Mouse (Mus musculus) gastrocnemius, adult 2 months (tissue): ENCODE measurements around the gene Hmgn2. TPM values are rescaled to one million over a fixed set of nuclear protein-coding genes. Genes with fewer than 3 reads are reported as not detected.
"Not testable (repeated sequence)": the region's sequence is repeated elsewhere in the genome, so short reads cannot be mapped to it uniquely, and the experiment has no call there.

ENCODE experiments used
- DNase-seq: peaks from one replicate; pipeline ENCODE4 v3.0.0; 2022
- H3K27ac ChIP-seq: fragments of 200-600 bp; 2 replicates; pipeline ENCODE4 v1.8.1; 2022; ENCODE audit warnings: mild to moderate bottlenecking
- H3K4me3 ChIP-seq: fragments of 200-600 bp; 2 replicates; pipeline ENCODE4 v1.8.1; 2022; ENCODE audit warnings: mild to moderate bottlenecking, moderate library complexity
- CTCF ChIP-seq: fragments of 200-600 bp; IDR thresholded peaks from 2 replicates; pipeline ENCODE4 v1.8.1; 2022; ENCODE audit warnings: antibody characterized with exemption, mild to moderate bottlenecking, moderate library complexity
- intact Hi-C: fragments of 180-260 bp; cut with DNase I; formaldehyde crosslinking; loops from one replicate; pipeline ENCODE4 v1.15.1; 2025
- total RNA-seq, 2 experiments: library from RNA; stranded (reverse); gene quantifications; 2 replicates each; pipeline ENCODE4 v1.2.3; 2021

The Hmgn2 gene
- total RNA-seq, 2 experiments from 2014 or later, result 28.0 to 53.8 TPM

- H3K27ac ChIP-seq, result no peak overlapping the region
Observed at GRCm38 (mm10) chr4:133938077-133938476, 30.4 kb downstream of the Hmgn2 start.

GRCm38 (mm10) chr4:133931785-133932184, 36.7 kb downstream of the Hmgn2 start:
- intact Hi-C loops, result loop anchor here (5.0 kb wide), 1 partner anchor 156 kb away; no protein-coding TSS in a partner anchor

More at GRCm38 (mm10) chr4:133938077-133938476, 30.4 kb downstream of the Hmgn2 start:
- no peak overlapping the region for H3K4me3 ChIP-seq
- DNase-seq, result no peak
- no peak for TF ChIP-seq CTCF
- intact Hi-C loops, result no loop called here

GRCm38 (mm10) chr4:133931349-133931748, 37.1 kb downstream of the Hmgn2 start:
- peak; percentile 65 for TF ChIP-seq CTCF
- Histone ChIP-seq H3K4me3 (no peak overlapping the region), H3K27ac (no peak overlapping the region)
- DNase-seq, result peak; percentile 23
- intact Hi-C loops, result loop anchor here (5.0 kb wide), 1 partner anchor 156 kb away; no protein-coding TSS in a partner anchor

More at GRCm38 (mm10) chr4:133931785-133932184, 36.7 kb downstream of the Hmgn2 start:
- Histone ChIP-seq H3K27ac (no peak overlapping the region), H3K4me3 (no peak overlapping the region)
- no peak for DNase-seq
- no peak for TF ChIP-seq CTCF

GRCm38 (mm10) chr4:133929278-133929670, 39.2 kb downstream of the Hmgn2 start:
- peak; percentile 17 for DNase-seq
- Histone ChIP-seq H3K27ac (peak overlapping the region; percentile 31; the same call in 1 of the 2 replicates), H3K4me3 (peak overlapping the region; percentile 35)
- intact Hi-C loops, result no loop called here
- no peak for TF ChIP-seq CTCF

- no peak for TF ChIP-seq CTCF
- peak overlapping the region; percentile 10; the same call in 1 of the 2 replicates for H3K27ac ChIP-seq
- peak overlapping the region; percentile 35 for H3K4me3 ChIP-seq
- intact Hi-C loops, result no loop called here
- no peak for DNase-seq
Observed at GRCm38 (mm10) chr4:133928576-133929277, 39.7 kb downstream of the Hmgn2 start.

- no peak for DNase-seq
- TF ChIP-seq CTCF, result no peak
- no peak overlapping the region for H3K27ac ChIP-seq
- no peak overlapping the region for H3K4me3 ChIP-seq
- intact Hi-C loops, result no loop called here
Observed at GRCm38 (mm10) chr4:133925204-133925603, 43.2 kb downstream of the Hmgn2 start.

- intact Hi-C loops, result no loop called here
- TF ChIP-seq CTCF, result no peak
- Histone ChIP-seq H3K4me3 (no peak overlapping the region), H3K27ac (no peak overlapping the region)
- no peak for DNase-seq
Observed at GRCm38 (mm10) chr4:133923743-133924142, 44.7 kb downstream of the Hmgn2 start.

- intact Hi-C loops, result loop anchor here (10.0 kb wide), 1 partner anchor 253 kb away; no protein-coding TSS in a partner anchor
- DNase-seq, H3K27ac ChIP-seq, H3K4me3 ChIP-seq: not testable (repeated sequence)
Observed at GRCm38 (mm10) chr4:133918093-133918825, 50.2 kb downstream of the Hmgn2 start.

Other genes starting within 250 kb of the Hmgn2 start
- gene Arid1a, start 211.9 kb downstream of the Hmgn2 start, total RNA-seq, result 10 to 100 TPM; 24.1 to 26.2 TPM
- 1 to 10 TPM; 3.5 to 4.8 TPM for gene Rps6ka1, start 80.9 kb downstream of the Hmgn2 start, total RNA-seq
- 10 to 100 TPM; 10.8 to 11.6 TPM for gene Dhdds, start 32.3 kb upstream of the Hmgn2 start, total RNA-seq
- under 1 TPM; 0.08 to 0.28 TPM for gene Lin28a, start 50.2 kb upstream of the Hmgn2 start, total RNA-seq
- gene Zfp683, start 85.2 kb upstream of the Hmgn2 start, total RNA-seq, result not detected
- not detected for gene Crybg2, start 92.2 kb upstream of the Hmgn2 start, total RNA-seq
- gene Cd52, start 126.4 kb upstream of the Hmgn2 start, total RNA-seq, result under 1 TPM in 1 of 2 experiments, not detected in 1; 0.71 TPM
- 1 to 10 TPM in 1 of 2 experiments, under 1 TPM in 1; 0.71 to 1.9 TPM for gene Ubxn11, start 133.9 kb upstream of the Hmgn2 start, total RNA-seq
- gene Sh3bgrl3, start 160.1 kb upstream of the Hmgn2 start, total RNA-seq, result 10 to 100 TPM; 12.2 to 27.1 TPM
- 10 to 100 TPM; 60.1 to 73.8 TPM for gene Cep85, start 218.5 kb upstream of the Hmgn2 start, total RNA-seq
- gene Gm7534, start 234.4 kb upstream of the Hmgn2 start, total RNA-seq, result not detected